Mouse (Mus musculus): ENCODE data around the gene Iqcf1. TPM values are rescaled to one million over a fixed set of nuclear protein-coding genes. Genes with fewer than 3 reads are reported as not detected.

Iqcf1 gene
- polyA plus RNA-seq (2012; rRNA removed) = not detected in 2 replicates

DNA sequence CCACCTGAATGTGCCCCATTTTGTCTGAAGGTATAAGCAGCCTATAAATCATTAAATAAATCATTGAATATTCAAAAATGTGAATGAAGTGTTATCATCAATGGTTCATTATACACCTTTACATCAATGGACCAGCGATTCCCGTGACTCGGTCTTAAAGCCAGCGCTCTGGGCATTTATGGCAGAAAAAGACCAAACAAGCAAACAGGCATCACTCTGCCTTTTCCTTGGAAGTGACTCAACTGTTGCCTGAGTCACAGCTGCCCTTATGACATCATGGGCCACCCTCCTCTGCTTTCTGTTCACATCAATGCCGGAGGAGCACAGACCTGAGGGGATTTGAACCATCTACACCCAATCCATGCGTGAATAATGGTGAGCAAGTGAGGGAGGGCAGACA lies at the start of gene Iqcf1:
Gene Iqcf1, plus strand, starts transcription at position 301 of the 400 bp plus-strand sequence.

DNA sequence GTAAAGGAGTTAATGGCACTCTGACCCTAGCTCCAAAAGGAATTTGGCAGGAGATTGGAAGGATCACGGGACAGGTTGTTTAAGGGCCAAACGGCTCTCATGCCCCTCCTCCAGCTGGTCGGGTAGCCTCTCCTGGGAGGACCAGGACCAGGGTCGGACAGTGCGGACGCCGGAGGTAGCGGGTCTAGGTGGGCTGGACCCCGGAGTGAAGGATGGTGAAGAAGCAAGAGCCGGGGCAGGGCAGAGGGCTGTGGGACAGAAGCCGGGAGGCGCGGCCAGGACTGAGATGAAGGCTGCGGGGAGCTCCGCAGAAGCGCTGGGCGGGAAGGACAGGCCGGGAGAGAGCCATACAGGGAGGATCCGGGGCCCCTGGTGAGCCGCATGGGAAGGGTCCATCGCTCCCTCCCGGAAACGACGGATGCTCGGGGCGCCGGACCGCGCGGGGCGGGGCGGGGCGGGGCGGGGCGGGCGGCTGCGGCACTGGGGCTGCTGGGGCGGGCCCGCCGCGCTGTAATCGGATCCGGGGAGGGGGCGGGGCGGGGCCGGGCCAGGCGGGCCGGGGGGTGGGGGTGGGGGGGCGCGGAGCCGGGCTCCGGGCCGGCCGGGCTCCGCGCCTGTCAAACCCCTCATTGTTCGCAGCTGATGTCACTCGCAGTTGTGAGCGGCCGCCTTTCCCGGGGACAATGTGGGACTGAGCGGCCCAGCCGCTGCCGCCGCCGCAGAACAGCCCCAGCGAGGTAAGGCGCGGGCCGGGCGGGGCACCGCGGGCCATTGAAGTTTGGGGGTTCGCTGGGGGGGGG lies 46.3 kb upstream of the Iqcf1 start, which contains the start of gene Pcbp4:
Gene Pcbp4, plus strand, starts transcription at position 21 of the 800 bp plus-strand sequence.

GRCm38 (mm10) chr9:106465571-106466200 lies 34.1 kb upstream of the Iqcf1 start, which contains the start of gene Gpr62:
Gene Gpr62 (minus strand): TSS chr9:106465938.

GRCm38 (mm10) chr9:106475663-106476001 lies 24.1 kb upstream of the Iqcf1 start, which contains the start of gene Rrp9:
Gene Rrp9 (plus strand): TSS chr9:106475963.

GRCm38 (mm10) chr9:106476924-106477484 lies 22.8 kb upstream of the Iqcf1 start, which contains the start of gene Parp3:
Gene Parp3 (minus strand): TSS chr9:106476949.

GRCm38 (mm10) chr9:106514273-106514672 lies 14.5 kb downstream of the Iqcf1 start, which contains the start of gene Iqcf5:
Gene Iqcf5 (plus strand): TSS chr9:106514573.

Other genes starting within 250 kb of the Iqcf1 start
- 22.6 and 28.3 TPM in 2 replicates for gene Poc1a, start 218.9 kb upstream of the Iqcf1 start, polyA plus RNA-seq (2012; rRNA removed)
- 29.1 and 69.8 TPM in 2 replicates for gene Dusp7, start 131.3 kb upstream of the Iqcf1 start, polyA plus RNA-seq (2012; rRNA removed)
- gene Rpl29, start 70.5 kb upstream of the Iqcf1 start, polyA plus RNA-seq (2012; rRNA removed) = 1,012 and 1,237 TPM in 2 replicates
- gene Acy1, start 61.6 kb upstream of the Iqcf1 start, polyA plus RNA-seq (2012; rRNA removed) = 25.4 and 29.4 TPM in 2 replicates
- gene Abhd14b, start 52.5 kb upstream of the Iqcf1 start, polyA plus RNA-seq (2012; rRNA removed) = 4.7 and 12.0 TPM in 2 replicates
- 34.1 and 40.0 TPM in 2 replicates for gene Abhd14a, start 52.3 kb upstream of the Iqcf1 start, polyA plus RNA-seq (2012; rRNA removed)
- 401 and 467 TPM in 2 replicates for gene Pcbp4, start 46.7 kb upstream of the Iqcf1 start, polyA plus RNA-seq (2012; rRNA removed)
- gene Gpr62, start 34.0 kb upstream of the Iqcf1 start, polyA plus RNA-seq (2012; rRNA removed) = 0.06 and 0.11 TPM in 2 replicates
- gene Rrp9, start 24.0 kb upstream of the Iqcf1 start, polyA plus RNA-seq (2012; rRNA removed) = 41.6 and 78.4 TPM in 2 replicates
- 1.5 and 2.2 TPM in 2 replicates for gene Parp3, start 23.0 kb upstream of the Iqcf1 start, polyA plus RNA-seq (2012; rRNA removed)
- not detected in 2 replicates for gene Iqcf5, start 14.6 kb downstream of the Iqcf1 start, polyA plus RNA-seq (2012; rRNA removed)
- gene Iqcf3, start 61.7 kb downstream of the Iqcf1 start, polyA plus RNA-seq (2012; rRNA removed) = not detected in 2 replicates
- gene Iqcf4, start 71.0 kb downstream of the Iqcf1 start, polyA plus RNA-seq (2012; rRNA removed) = not detected in 2 replicates
- gene Iqcf6, start 126.6 kb downstream of the Iqcf1 start, polyA plus RNA-seq (2012; rRNA removed) = not detected in 2 replicates
- gene Grm2, start 156.1 kb downstream of the Iqcf1 start, polyA plus RNA-seq (2012; rRNA removed) = 5.5 and 7.8 TPM in 2 replicates
- gene Tex264, start 186.0 kb downstream of the Iqcf1 start, polyA plus RNA-seq (2012; rRNA removed) = 21.3 and 27.2 TPM in 2 replicates

Measured in central nervous system, embryonic 11.5 days (tissue).